Comparison of ENCODE assay signal across 18 mouse cellular contexts in genomic region chr11:114736111-114736510, GRCm38 (mm10). TPM values are rescaled to one million over a fixed set of nuclear protein-coding genes. Genes with fewer than 3 reads are reported as not detected.
DNase-seq lines count a peak whose midpoint lies in the region; TF ChIP-seq lines count a peak whose summit lies in the region.
"Had no signal": no experiment of that assay in that cellular context is flagged by ENCODE, and none has a peak within 500 bp of the region (broad histone marks: within the 10 kb centered on the region; RNA-seq: fewer than 3 reads in every experiment).

No protein-coding gene starts in this region.

- DNase-seq in heart, adult 2 months: no peak
- DNase-seq in heart, postnatal 36 days: no peak
- DNase-seq in layer of hippocampus, adult 2 months (ENCODE audit: low spot score in 2 of 2): no peak
- DNase-seq in layer of hippocampus, adult 9-10 months (ENCODE audit: low spot score): no peak
- DNase-seq in MEL (ENCODE audit: low read depth, low spot score): no peak
- no peak for DNase-seq in cerebellum, postnatal 10 days
- DNase-seq in embryo, embryonic 11 days: no peak

- H3K36me3 ChIP-seq in heart, adult 2 months (ENCODE audit: control insufficient read depth, insufficient read depth, low read length): no peaks in the 10 kb centered on the region
- no peaks in the 10 kb centered on the region for H3K36me3 ChIP-seq in MEL (ENCODE audit: control insufficient read depth in 1 of 2, insufficient read depth in 2 of 2, low read length in 2 of 2)
- H3K36me3 ChIP-seq: embryonic facial prominence, embryonic 12.5 days; G1E; heart, embryonic 12.5 days; hindbrain, embryonic 15.5 days had no signal

- intact Hi-C loops in heart, adult 2 months (cut with DNase I): no loop called here
- intact Hi-C loops in heart, postnatal 36 days (cut with DNase I): loop anchor here (2.0 kb wide), 1 partner anchor 63 kb away; no protein-coding TSS in a partner anchor

- H3K4me1 ChIP-seq in heart, adult 2 months (ENCODE audit: control insufficient read depth, insufficient read depth, low read length): peaks cover 1% of the 10 kb centered on the region; the same call in 1 of the 2 replicates
- H3K4me1 ChIP-seq in MEL (ENCODE audit: control insufficient read depth in 1 of 2, insufficient read depth in 2 of 2, low read length in 2 of 2): no peaks in the 10 kb centered on the region

- no peak overlapping the region for H3K9ac ChIP-seq in heart, adult 2 months (ENCODE audit: low read depth, low read length)
- no peak overlapping the region for H3K9ac ChIP-seq in MEL (ENCODE audit: control insufficient read depth, low read depth, low read length, poor library complexity, severe bottlenecking)
- H3K9ac ChIP-seq: embryonic facial prominence, embryonic 12.5 days; heart, embryonic 12.5 days; hindbrain, embryonic 15.5 days had no signal

- TF ChIP-seq EP300 in heart, adult 2 months (IDR thresholded peaks at IDR 0.05; ENCODE audit: insufficient read depth, low read depth, low read length): no peak
- TF ChIP-seq EP300 in MEL (IDR thresholded peaks at IDR 0.05; ENCODE audit: low read depth in 1 of 2, low read length in 2 of 2): no peak

- H3K27ac ChIP-seq in heart, adult 2 months: no peak overlapping the region
- no peak overlapping the region for H3K27ac ChIP-seq in layer of hippocampus, adult 2 months
- H3K27ac ChIP-seq in MEL (ENCODE audit: control insufficient read depth, low read depth, low read length): no peak overlapping the region
- H3K27ac ChIP-seq: embryonic facial prominence, embryonic 12.5 days; hindbrain, embryonic 15.5 days had no signal

- H3K4me3 ChIP-seq in heart, adult 2 months: no peak overlapping the region
- no peak overlapping the region for H3K4me3 ChIP-seq in layer of hippocampus, adult 2 months
- H3K4me3 ChIP-seq in MEL (ENCODE audit: control insufficient read depth in 1 of 2, insufficient read depth in 1 of 2, low read depth in 2 of 2, low read length in 2 of 2): no peak overlapping the region
- H3K4me3 ChIP-seq: embryonic facial prominence, embryonic 12.5 days; heart, embryonic 12.5 days; hindbrain, embryonic 15.5 days had no signal

- H3K9me3 ChIP-seq in MEL (replicated peaks; ENCODE audit: insufficient read depth, low read length): no peaks in the 10 kb centered on the region
- H3K9me3 ChIP-seq: embryonic facial prominence, embryonic 12.5 days; heart, embryonic 12.5 days; hindbrain, embryonic 15.5 days had no signal

- no peaks in the 10 kb centered on the region for H3K79me2 ChIP-seq in heart, adult 2 months (replicated peaks; ENCODE audit: control insufficient read depth, insufficient read depth, low read length)
- H3K79me2 ChIP-seq in MEL (ENCODE audit: control insufficient read depth, insufficient read depth, low read length, poor library complexity): no peaks in the 10 kb centered on the region

- no peaks in the 10 kb centered on the region for H3K27me3 ChIP-seq in heart, adult 2 months (ENCODE audit: control insufficient read depth, insufficient read depth, low read length)
- H3K27me3 ChIP-seq in MEL (ENCODE audit: control insufficient read depth in 1 of 2, insufficient read depth in 2 of 2, low read length in 2 of 2): no peaks in the 10 kb centered on the region
- H3K27me3 ChIP-seq: embryonic facial prominence, embryonic 12.5 days; hindbrain, embryonic 15.5 days had no signal

- 70% methylated on average over 2 of the region's 2 CpGs for WGBS in heart, adult 2 months

- peak; percentile 1 for TF ChIP-seq RAD21 in MEL (IDR thresholded peaks at IDR 0.05; ENCODE audit: low read depth, low read length)

- TF ChIP-seq POLR2A in heart, adult 2 months (IDR thresholded peaks at IDR 0.05; ENCODE audit: insufficient read depth, low read depth, low read length): no peak
- TF ChIP-seq POLR2A in MEL (IDR thresholded peaks at IDR 0.05; ENCODE audit: control insufficient read depth in 1 of 2, insufficient read depth in 1 of 2, low read depth in 1 of 2, low read length in 2 of 2, poor library complexity in 1 of 2): no peak

- peak; percentile 16; the same call in 1 of the 2 replicates for TF ChIP-seq CTCF in heart, adult 2 months (IDR thresholded peaks at IDR 0.05)
- TF ChIP-seq CTCF in layer of hippocampus, adult 2 months (conservative IDR thresholded peaks at IDR 0.05): peak; percentile 36
- TF ChIP-seq CTCF in MEL (IDR thresholded peaks at IDR 0.05 in 2 of 3, conservative IDR thresholded peaks at IDR 0.05 in 1 of 3; ENCODE audit: control insufficient read depth in 1 of 3, insufficient read depth in 1 of 3, low read depth in 2 of 3, low read length in 3 of 3, poor library complexity in 1 of 3, severe bottlenecking in 1 of 3): peak in 1 of 3 experiments; percentile 10; a peak in 1 of 6 replicates

TF ChIP-seq in MEL, 35 proteins besides CTCF, POLR2A, EP300 and RAD21:
- TF ChIP-seq TCF12 (IDR thresholded peaks at IDR 0.05; ENCODE audit: low read depth, low read length): no peak
- TF ChIP-seq JUND (IDR thresholded peaks at IDR 0.05; ENCODE audit: low read depth, low read length): no peak
- TF ChIP-seq MAZ (IDR thresholded peaks at IDR 0.05; ENCODE audit: low read depth, low read length): no peak
- TF ChIP-seq KAT2A (conservative IDR thresholded peaks at IDR 0.05; ENCODE audit: low read depth, low read length): no peak
- no peak for TF ChIP-seq USF2 (IDR thresholded peaks at IDR 0.05; ENCODE audit: borderline replicate concordance in 1 of 2, insufficient read depth in 1 of 2, low read depth in 1 of 2, low read length in 2 of 2)
- no peak for TF ChIP-seq UBTF (IDR thresholded peaks at IDR 0.05; ENCODE audit: borderline replicate concordance, insufficient read depth, low read depth, low read length)
- no peak for TF ChIP-seq ZKSCAN1 (IDR thresholded peaks at IDR 0.05; ENCODE audit: low read depth, low read length)
- no peak for TF ChIP-seq ZMIZ1 (IDR thresholded peaks at IDR 0.05; ENCODE audit: low read depth, low read length)
- TF ChIP-seq ETS1 (IDR thresholded peaks at IDR 0.05; ENCODE audit: low read depth, low read length): no peak
- no peak for TF ChIP-seq TBP (IDR thresholded peaks at IDR 0.05; ENCODE audit: low read depth, low read length)
TF ChIP-seq in MEL: peak in this region for 0.

RNA-seq across cellular contexts. Expression of gene Dnaic2, which starts 8.9 kb away (rescaled TPM):
- under 1 TPM; 0.16 to 0.18 TPM for total RNA-seq in heart, adult 2 months (2021)
- 0.44 and 1.5 TPM in 2 replicates for polyA plus RNA-seq in heart, adult 2 months (2012; rRNA removed)
- under 1 TPM; 0.08 to 0.17 TPM for total RNA-seq in heart, postnatal 36 days (2021)
- total RNA-seq in layer of hippocampus, adult 2 months (2021): 1 to 10 TPM; 1.4 to 1.5 TPM
- not detected in 2 replicates for total RNA-seq in MEL (2012; rRNA removed)
- not detected for polyA plus RNA-seq in MEL (2012; ENCODE audit: insufficient read depth in 1 of 2, insufficient read length in 2 of 2, low read depth in 1 of 2, low replicate concordance in 2 of 2, missing spikeins in 1 of 2)
- total RNA-seq: common myeloid progenitor, adult 5-6 weeks; G1E had no signal
- polyA plus RNA-seq: G1E had no signal

RNA-seq across cellular contexts. Expression of gene Kif19a, which starts 29.1 kb away (rescaled TPM):
- under 1 TPM; 0.18 to 0.21 TPM for total RNA-seq in heart, adult 2 months (2021)
- 0.32 and 1.2 TPM in 2 replicates for polyA plus RNA-seq in heart, adult 2 months (2012; rRNA removed)
- under 1 TPM in 1 of 2 experiments, not detected in 1; 0.35 TPM for total RNA-seq in heart, postnatal 36 days (2021)
- total RNA-seq in layer of hippocampus, adult 2 months (2021): 1 to 10 TPM; 2.9 to 5.4 TPM
- total RNA-seq in MEL (2012; rRNA removed): not detected in 2 replicates
- not detected for polyA plus RNA-seq in MEL (2012; ENCODE audit: insufficient read depth in 1 of 2, insufficient read length in 2 of 2, low read depth in 1 of 2, low replicate concordance in 2 of 2, missing spikeins in 1 of 2)
- total RNA-seq: common myeloid progenitor, adult 5-6 weeks; G1E had no signal
- polyA plus RNA-seq: G1E had no signal

RNA-seq across cellular contexts. Expression of gene Btbd17, which starts 59.6 kb away (rescaled TPM):
- total RNA-seq in heart, adult 2 months (2021): not detected
- 0.06 TPM in 1 of 2 replicates, not detected in the other for polyA plus RNA-seq in heart, adult 2 months (2012; rRNA removed)
- total RNA-seq in heart, postnatal 36 days (2021): not detected
- 10 to 100 TPM; 21.7 to 22.9 TPM for total RNA-seq in layer of hippocampus, adult 2 months (2021)
- not detected in 2 replicates for total RNA-seq in MEL (2012; rRNA removed)
- not detected for polyA plus RNA-seq in MEL (2012; ENCODE audit: insufficient read depth in 1 of 2, insufficient read length in 2 of 2, low read depth in 1 of 2, low replicate concordance in 2 of 2, missing spikeins in 1 of 2)
- total RNA-seq: adrenal gland, adult 2 months; adrenal gland, postnatal 25 days; common myeloid progenitor, adult 5-6 weeks; gastrocnemius, adult 18-20 months; heart, adult 8-10 months; heart, postnatal 25 days had no signal
- polyA plus RNA-seq: G1E; heart, embryonic 16.5 days had no signal

Comparison
In these comparisons a context has a peak if more than half of its experiments do, and no peak if none do; other contexts are left out.
1. RNA of gene Btbd17, which starts 59.6 kb away (total RNA-seq): 21.7 to 22.9 TPM in layer of hippocampus, adult 2 months; not detected in heart, adult 2 months, not detected in heart, postnatal 36 days and not detected in MEL; every median in the first group is over 10 times any median in the second.